Mouse (Mus musculus): Measurements from ENCODE around the gene She. TPM values are rescaled to one million over a fixed set of nuclear protein-coding genes. Genes with fewer than 3 reads are reported as not detected.

She gene
- polyA plus RNA-seq (2017; shearing (Covaris generic)), result 6.6 TPM

GRCm38 (mm10) chr3:89830815-89831591 lies at the start of gene She:
TSS of gene She (plus strand) at chr3:89831370.

Other genes starting within 250 kb of the She start
- gene Adar, start 116.3 kb upstream of the She start, polyA plus RNA-seq (2017; shearing (Covaris generic)), result 131 TPM
- gene Chrnb2, start 66.7 kb upstream of the She start, polyA plus RNA-seq (2017; shearing (Covaris generic)), result 1.5 TPM
- gene Ube2q1, start 57.8 kb upstream of the She start, polyA plus RNA-seq (2017; shearing (Covaris generic)), result 8.6 TPM
- gene Il6ra, start 81.8 kb downstream of the She start, polyA plus RNA-seq (2017; shearing (Covaris generic)), result 15.5 TPM
- gene Atp8b2, start 132.1 kb downstream of the She start, polyA plus RNA-seq (2017; shearing (Covaris generic)), result 35.5 TPM
- 114 TPM for gene Hax1, start 167.4 kb downstream of the She start, polyA plus RNA-seq (2017; shearing (Covaris generic))
- gene 4933434E20Rik, start 220.3 kb downstream of the She start, polyA plus RNA-seq (2017; shearing (Covaris generic)), result 163 TPM
- gene Ubap2l, start 221.3 kb downstream of the She start, polyA plus RNA-seq (2017; shearing (Covaris generic)), result 273 TPM
- 945 TPM for gene Tpm3, start 241.3 kb downstream of the She start, polyA plus RNA-seq (2017; shearing (Covaris generic))